Mouse (Mus musculus) heart, adult 2 months (tissue): ENCODE measurements around the gene Camk2d.

Source experiments
- CTCF ChIP-seq: fragments of 200-600 bp; IDR thresholded peaks from 2 replicates; pipeline ENCODE4 v1.8.1; 2022; ENCODE audit warnings: antibody characterized with exemption, mild to moderate bottlenecking, moderate library complexity
- POLR2A ChIP-seq: fragments of 200-500 bp; IDR thresholded peaks from 2 replicates; pipeline ENCODE4 v1.6.1; 2011; ENCODE audit warnings: mild to moderate bottlenecking, low read depth, low read length, control low read depth; ENCODE audit not compliant: insufficient read depth

DNA sequence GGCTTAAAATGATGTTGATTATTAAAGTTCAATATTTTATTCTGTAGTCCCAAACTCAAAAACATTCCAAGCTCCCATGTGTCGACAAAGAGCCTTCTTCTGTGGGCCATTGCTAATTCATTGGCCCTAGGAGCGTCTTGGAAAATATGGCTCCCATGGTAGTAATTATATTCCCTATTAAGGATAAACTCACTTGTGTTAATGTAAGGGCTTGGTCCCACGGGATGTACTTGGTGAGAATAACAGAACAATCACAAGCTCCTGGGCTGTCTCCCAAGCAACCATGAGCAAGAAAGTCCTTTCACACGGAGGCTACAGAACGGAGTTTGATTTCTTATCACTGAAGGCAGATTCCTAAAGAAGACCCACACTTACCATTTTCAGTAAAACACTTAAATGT lies 208.9 kb downstream of the Camk2d start:
- TF ChIP-seq CTCF (no peak), POLR2A (no peak)
